ENCODE assay signal across 25 mouse cellular contexts in genomic region chr2:75788511-75788910, GRCm38 (mm10). TPM values are rescaled to one million over a fixed set of nuclear protein-coding genes. Genes with fewer than 3 reads are reported as not detected.
DNase-seq lines count a peak whose midpoint lies in the region; ATAC-seq and TF ChIP-seq lines count a peak whose summit lies in the region.
"Had no signal": no experiment of that assay in that cellular context is flagged by ENCODE, and none has a peak within 500 bp of the region (broad histone marks: within the 10 kb centered on the region; RNA-seq: fewer than 3 reads in every experiment).

No protein-coding gene starts in this region.

- H3K4me1 ChIP-seq in MEL (ENCODE audit: control insufficient read depth in 1 of 2, insufficient read depth in 2 of 2, low read length in 2 of 2): peaks cover 0 to 17% of the 10 kb centered on the region in 2 experiments; a peak in 2 of 4 replicates
- peaks cover 44% of the 10 kb centered on the region for H3K4me1 ChIP-seq in limb, embryonic 10.5 days
- H3K4me1 ChIP-seq: heart, embryonic 12.5 days; heart, embryonic 15.5 days had no signal

- peaks cover 0 to 4% of the 10 kb centered on the region in 2 experiments; a peak in 2 of 4 replicates for H3K36me3 ChIP-seq in MEL (ENCODE audit: control insufficient read depth in 1 of 2, insufficient read depth in 2 of 2, low read length in 2 of 2)
- H3K36me3 ChIP-seq in limb, embryonic 10.5 days: no peaks in the 10 kb centered on the region
- no peaks in the 10 kb centered on the region for H3K36me3 ChIP-seq in splenic B cell, adult 2 months (ENCODE audit: control insufficient read depth, insufficient read depth, low read length, poor library complexity, severe bottlenecking)
- H3K36me3 ChIP-seq: heart, embryonic 12.5 days; heart, embryonic 15.5 days; hindbrain, embryonic 10.5 days; hindbrain, embryonic 13.5 days had no signal

- no peak for TF ChIP-seq EP300 in MEL (IDR thresholded peaks at IDR 0.05; ENCODE audit: low read depth in 1 of 2, low read length in 2 of 2)

- no peaks in the 10 kb centered on the region for H3K27me3 ChIP-seq in MEL (ENCODE audit: control insufficient read depth in 1 of 2, insufficient read depth in 2 of 2, low read length in 2 of 2)
- H3K27me3 ChIP-seq in limb, embryonic 10.5 days (ENCODE audit: low read depth, poor library complexity, severe bottlenecking): peaks cover 5% of the 10 kb centered on the region; the same call in 1 of the 2 replicates
- no peaks in the 10 kb centered on the region for H3K27me3 ChIP-seq in splenic B cell, adult 2 months (ENCODE audit: control insufficient read depth, insufficient read depth, low read length, poor library complexity, severe bottlenecking)
- H3K27me3 ChIP-seq: heart, embryonic 12.5 days; heart, embryonic 15.5 days had no signal

- no peak overlapping the region for H3K9ac ChIP-seq in MEL (ENCODE audit: control insufficient read depth, low read depth, low read length, poor library complexity, severe bottlenecking)
- H3K9ac ChIP-seq: forebrain, postnatal 0 days; heart, embryonic 12.5 days; heart, embryonic 15.5 days; hindbrain, embryonic 13.5 days had no signal

- DNase-seq in MEL (ENCODE audit: low read depth, low spot score): peak; percentile 43
- DNase-seq in limb, embryonic 10.5 days (ENCODE audit: low spot score): no peak
- DNase-seq in splenic B cell, adult 2 months (ENCODE audit: low read depth, low spot score): peak; percentile 45
- no peak for DNase-seq in ovary, postnatal 10 days (ENCODE audit: low spot score)
- DNase-seq in right cerebral cortex, postnatal 4 days: no peak
- DNase-seq in layer of hippocampus, adult 18-20 months (ENCODE audit: low spot score in 2 of 2): no peak
- DNase-seq: adrenal gland, adult 8-10 months; adrenal gland, postnatal 25 days; cerebellum, adult 18-20 months; cerebellum, adult 9-10 months; cerebellum, postnatal 14 days; forebrain, postnatal 0 days; gastrocnemius, adult 2 months; gastrocnemius, postnatal 14 days; heart, adult 18-20 months; heart, postnatal 10 days; heart, postnatal 36 days had no signal

- H3K27ac ChIP-seq in MEL (ENCODE audit: control insufficient read depth, low read depth, low read length): no peak overlapping the region
- H3K27ac ChIP-seq in limb, embryonic 10.5 days: 0 out of 2 replicates have a peak overlapping the region, but pooled peaks have one; percentile 9
- H3K27ac ChIP-seq: gastrocnemius, adult 2 months; heart, embryonic 15.5 days; hindbrain, embryonic 10.5 days; hindbrain, embryonic 13.5 days had no signal

- peak; percentile 12 for ATAC-seq in CD4-positive, CD25-positive, alpha-beta regulatory T cell, adult 4 months
- ATAC-seq: activated CD4-positive, CD25-positive, alpha-beta regulatory T cell, adult 4 months; forebrain, embryonic 14.5 days; forebrain, postnatal 0 days; hindbrain, embryonic 16.5 days had no signal

- H3K4me3 ChIP-seq in MEL (ENCODE audit: control insufficient read depth in 1 of 2, insufficient read depth in 1 of 2, low read depth in 2 of 2, low read length in 2 of 2): peak overlapping the region; percentile 13 to 19; a peak in 2 of 4 replicates
- H3K4me3 ChIP-seq in limb, embryonic 10.5 days: no peak overlapping the region
- H3K4me3 ChIP-seq: gastrocnemius, adult 2 months; heart, embryonic 12.5 days; heart, embryonic 15.5 days; hindbrain, embryonic 10.5 days; hindbrain, embryonic 13.5 days had no signal

- no peak for TF ChIP-seq RAD21 in MEL (IDR thresholded peaks at IDR 0.05; ENCODE audit: low read depth, low read length)

- TF ChIP-seq POLR2A in MEL (IDR thresholded peaks at IDR 0.05; ENCODE audit: control insufficient read depth in 1 of 2, insufficient read depth in 1 of 2, low read depth in 1 of 2, low read length in 2 of 2, poor library complexity in 1 of 2): no peak

- H3K79me2 ChIP-seq in MEL (ENCODE audit: control insufficient read depth, insufficient read depth, low read length, poor library complexity): no peaks in the 10 kb centered on the region

- WGBS in limb, embryonic 10.5 days: 68% methylated on average over 3 of the region's 3 CpGs

- H3K9me3 ChIP-seq in MEL (replicated peaks; ENCODE audit: insufficient read depth, low read length): no peaks in the 10 kb centered on the region
- no peaks in the 10 kb centered on the region for H3K9me3 ChIP-seq in limb, embryonic 10.5 days (replicated peaks)
- H3K9me3 ChIP-seq: heart, embryonic 12.5 days; heart, embryonic 15.5 days; hindbrain, embryonic 10.5 days; hindbrain, embryonic 13.5 days had no signal

- no peak for TF ChIP-seq CTCF in MEL (IDR thresholded peaks at IDR 0.05 in 2 of 3, conservative IDR thresholded peaks at IDR 0.05 in 1 of 3; ENCODE audit: control insufficient read depth in 1 of 3, insufficient read depth in 1 of 3, low read depth in 2 of 3, low read length in 3 of 3, poor library complexity in 1 of 3, severe bottlenecking in 1 of 3)

TF ChIP-seq in MEL, 35 proteins besides CTCF, POLR2A, EP300 and RAD21:
- TF ChIP-seq UBTF (IDR thresholded peaks at IDR 0.05; ENCODE audit: borderline replicate concordance, insufficient read depth, low read depth, low read length) (no peak), CHD1 (IDR thresholded peaks at IDR 0.05; ENCODE audit: low read depth, low read length) (no peak), MEF2A (IDR thresholded peaks at IDR 0.05; ENCODE audit: extremely low read depth, insufficient replicate concordance, low read depth, low read length, poor library complexity, severe bottlenecking) (no peak), TBP (IDR thresholded peaks at IDR 0.05; ENCODE audit: low read depth, low read length) (no peak), MAX (IDR thresholded peaks at IDR 0.05; ENCODE audit: low read length) (no peak), CHD2 (IDR thresholded peaks at IDR 0.05; ENCODE audit: low read length) (no peak), SMC3 (IDR thresholded peaks at IDR 0.05; ENCODE audit: low read depth, low read length) (no peak), JUND (IDR thresholded peaks at IDR 0.05; ENCODE audit: low read depth, low read length) (no peak), RCOR1 (IDR thresholded peaks at IDR 0.05; ENCODE audit: low read depth, low read length) (no peak), USF1 (IDR thresholded peaks at IDR 0.05; ENCODE audit: low read depth, low read length) (no peak), NRF1 (IDR thresholded peaks at IDR 0.05; ENCODE audit: insufficient read depth, low read depth, low read length, poor library complexity, severe bottlenecking) (no peak), MYB (IDR thresholded peaks at IDR 0.05; ENCODE audit: low read depth, low read length) (no peak), ZMIZ1 (IDR thresholded peaks at IDR 0.05; ENCODE audit: low read depth, low read length) (no peak), NELFE (IDR thresholded peaks at IDR 0.05; ENCODE audit: low read depth, low read length) (no peak), MAZ (IDR thresholded peaks at IDR 0.05; ENCODE audit: low read depth, low read length) (no peak), ZNF384 (IDR thresholded peaks at IDR 0.05; ENCODE audit: low read depth, low read length) (no peak), USF2 (IDR thresholded peaks at IDR 0.05; ENCODE audit: borderline replicate concordance in 1 of 2, insufficient read depth in 1 of 2, low read depth in 1 of 2, low read length in 2 of 2) (no peak), MYC (IDR thresholded peaks at IDR 0.05; ENCODE audit: low read depth, low read length) (no peak)

RNA-seq across cellular contexts. Expression of gene Agps, which starts 43.5 kb away (rescaled TPM):
- 10 to 100 TPM; 19.7 to 23.0 TPM for polyA plus RNA-seq in CD4-positive, CD25-positive, alpha-beta regulatory T cell, adult 4 months (2017; shearing (Covaris generic))
- total RNA-seq in MEL (2012; rRNA removed): 47.8 and 49.0 TPM in 2 replicates
- 10 to 100 TPM in 1 of 2 experiments, not detected in 1; 32.3 TPM for polyA plus RNA-seq in MEL (2012; ENCODE audit: insufficient read depth in 1 of 2, insufficient read length in 2 of 2, low read depth in 1 of 2, low replicate concordance in 2 of 2, missing spikeins in 1 of 2)
- polyA plus RNA-seq in limb, embryonic 10.5 days (2016; fragmentation: Nextera tagmentation; extraction: Ambion mirVana): 44.5 and 46.6 TPM in 2 replicates
- 10 to 100 TPM; 33.5 to 36.3 TPM for total RNA-seq in layer of hippocampus, adult 18-20 months (2021)

Comparison
In these comparisons a context has a peak if more than half of its experiments do, and no peak if none do; other contexts are left out.
1. DNase-seq: peak in MEL (single experiment) and splenic B cell, adult 2 months (single experiment); none in limb, embryonic 10.5 days (single experiment), ovary, postnatal 10 days (single experiment), right cerebral cortex, postnatal 4 days (single experiment) and layer of hippocampus, adult 18-20 months (0 of 2).